Mouse (Mus musculus): ENCODE measurements around the gene D630039A03Rik.

D630039A03Rik gene

GRCm38 (mm10) chr4:57927464-57928205 lies 11.5 kb upstream of the D630039A03Rik start:
- no peak for DNase-seq (ENCODE audit: low spot score in 2 of 2)

- DNase-seq (ENCODE audit: low spot score in 2 of 2), result no peak
Measured at GRCm38 (mm10) chr4:57924556-57925071, 8.5 kb upstream of the D630039A03Rik start.

- no peak for DNase-seq (ENCODE audit: low spot score in 2 of 2)
Measured at GRCm38 (mm10) chr4:57922171-57922570, 6.1 kb upstream of the D630039A03Rik start.

GRCm38 (mm10) chr4:57920522-57920921 lies 4.4 kb upstream of the D630039A03Rik start:
- DNase-seq (ENCODE audit: low spot score in 2 of 2), result no peak

- DNase-seq (ENCODE audit: low spot score in 2 of 2), result no peak
Measured at GRCm38 (mm10) chr4:57919494-57920423, 3.7 kb upstream of the D630039A03Rik start.

GRCm38 (mm10) chr4:57916711-57917110 lies 614 bp upstream of the D630039A03Rik start:
- DNase-seq (ENCODE audit: low spot score in 2 of 2), result no peak

- DNase-seq (ENCODE audit: low spot score in 2 of 2), result no peak
Measured at GRCm38 (mm10) chr4:57915216-57915965, 706 bp downstream of the D630039A03Rik start.

GRCm38 (mm10) chr4:57914193-57915190 lies 1.6 kb downstream of the D630039A03Rik start:
- no peak for DNase-seq (ENCODE audit: low spot score in 2 of 2)

GRCm38 (mm10) chr4:57913021-57913420 lies 3.1 kb downstream of the D630039A03Rik start:
- DNase-seq (ENCODE audit: low spot score in 2 of 2), result no peak

- no peak for DNase-seq (ENCODE audit: low spot score in 2 of 2)
Measured at GRCm38 (mm10) chr4:57908860-57909259, 7.2 kb downstream of the D630039A03Rik start.

- DNase-seq (ENCODE audit: low spot score in 2 of 2), result no peak
Measured at GRCm38 (mm10) chr4:57906708-57907107, 9.4 kb downstream of the D630039A03Rik start.

GRCm38 (mm10) chr4:57904638-57905037 lies 11.5 kb downstream of the D630039A03Rik start:
- no peak for DNase-seq (ENCODE audit: low spot score in 2 of 2)

GRCm38 (mm10) chr4:57904211-57904610 lies 11.9 kb downstream of the D630039A03Rik start:
- DNase-seq (ENCODE audit: low spot score in 2 of 2), result peak in 1 of 2 experiments; percentile 71

- DNase-seq (ENCODE audit: low spot score in 2 of 2), result no peak
Measured at GRCm38 (mm10) chr4:57902619-57903018, 13.5 kb downstream of the D630039A03Rik start.

GRCm38 (mm10) chr4:57901210-57901609 lies 14.9 kb downstream of the D630039A03Rik start:
- no peak for DNase-seq (ENCODE audit: low spot score in 2 of 2)

- DNase-seq (ENCODE audit: low spot score in 2 of 2), result no peak
Measured at GRCm38 (mm10) chr4:57896631-57897030, 19.5 kb downstream of the D630039A03Rik start.

- DNase-seq (ENCODE audit: low spot score in 2 of 2), result no peak
Measured at GRCm38 (mm10) chr4:57895902-57896301, 20.2 kb downstream of the D630039A03Rik start.

GRCm38 (mm10) chr4:57895140-57895539 lies 21.0 kb downstream of the D630039A03Rik start:
- DNase-seq (ENCODE audit: low spot score in 2 of 2), result no peak

- DNase-seq (ENCODE audit: low spot score in 2 of 2), result no peak
Measured at GRCm38 (mm10) chr4:57892001-57892586, 24.0 kb downstream of the D630039A03Rik start.

GRCm38 (mm10) chr4:57889773-57890172 lies 26.3 kb downstream of the D630039A03Rik start:
- peak in 1 of 2 experiments; percentile 26 for DNase-seq (ENCODE audit: low spot score in 2 of 2)

All from urinary bladder, postnatal 4 days (tissue).